Mouse (Mus musculus) layer of hippocampus, postnatal 14 days (tissue): ENCODE data around the gene Sp8. TPM values are rescaled to one million over a fixed set of nuclear protein-coding genes. Genes with fewer than 3 reads are reported as not detected.

Experiments used
- DNase-seq, 2 experiments: peaks; one replicate each; pipeline ENCODE4 v3.0.0; 2021 to 2022; ENCODE audit warnings: low spot score in 2 of 2, mixed read lengths in 1 of 2
- long read RNA-seq, 2 experiments: library from polyadenylated mRNA; stranded (forward); transcript quantifications; one replicate each; pipeline ENCODE4 v2.0.0; 2021
- total RNA-seq, 2 experiments: library from RNA; stranded (reverse); gene quantifications; 2 replicates each; pipeline ENCODE4 v1.2.3; 2021

Gene Sp8
- total RNA-seq = 1 to 10 TPM; 1.6 to 2.4 TPM
- long read RNA-seq, experiment 1 = 0 reads
- long read RNA-seq, experiment 2, partial matches to known transcripts = 0 of 1 reads
- long read RNA-seq, experiment 2, other reads (novel, unspliced or antisense) = 1 of 1 reads

GRCm38 (mm10) chr12:118846221-118846620, at the start of gene Sp8:
Gene Sp8 (plus strand): TSS chr12:118846329.
- DNase-seq = no peak

GRCm38 (mm10) chr12:118811328-118811961, 34.7 kb upstream of the Sp8 start:
- no peak for DNase-seq

- no peak for DNase-seq
Observed at GRCm38 (mm10) chr12:118814561-118814960, 31.6 kb upstream of the Sp8 start.

GRCm38 (mm10) chr12:118816156-118816555, 30.0 kb upstream of the Sp8 start:
- DNase-seq = no peak

GRCm38 (mm10) chr12:118829881-118830280, 16.2 kb upstream of the Sp8 start:
- DNase-seq = no peak

GRCm38 (mm10) chr12:118836411-118837341, 9.5 kb upstream of the Sp8 start:
- no peak for DNase-seq

- DNase-seq = no peak
Observed at GRCm38 (mm10) chr12:118837361-118837760, 8.8 kb upstream of the Sp8 start.

GRCm38 (mm10) chr12:118838260-118838659, 7.9 kb upstream of the Sp8 start:
- no peak for DNase-seq

- DNase-seq = no peak
Observed at GRCm38 (mm10) chr12:118839398-118839797, 6.7 kb upstream of the Sp8 start.

GRCm38 (mm10) chr12:118840301-118840700, 5.8 kb upstream of the Sp8 start:
- no peak for DNase-seq

- no peak for DNase-seq
Observed at GRCm38 (mm10) chr12:118840861-118841260, 5.3 kb upstream of the Sp8 start.

GRCm38 (mm10) chr12:118841381-118841922, 4.7 kb upstream of the Sp8 start:
- DNase-seq = no peak

- DNase-seq = no peak
Observed at GRCm38 (mm10) chr12:118841971-118842550, 4.1 kb upstream of the Sp8 start.

GRCm38 (mm10) chr12:118842671-118843411, 3.3 kb upstream of the Sp8 start:
- DNase-seq = no peak

GRCm38 (mm10) chr12:118844111-118844510, 2.0 kb upstream of the Sp8 start:
- DNase-seq = no peak

- no peak for DNase-seq
Observed at GRCm38 (mm10) chr12:118844841-118845240, 1.3 kb upstream of the Sp8 start.

GRCm38 (mm10) chr12:118845351-118845750, 778 bp upstream of the Sp8 start:
- no peak for DNase-seq

- peak in 1 of 2 experiments; percentile 22 for DNase-seq
Observed at GRCm38 (mm10) chr12:118846649-118847321, 656 bp downstream of the Sp8 start.

- no peak for DNase-seq
Observed at GRCm38 (mm10) chr12:118847381-118847780, 1.3 kb downstream of the Sp8 start.

- peak in 1 of 2 experiments; percentile 12 for DNase-seq
Observed at GRCm38 (mm10) chr12:118847861-118848495, 1.8 kb downstream of the Sp8 start.
